Mouse (Mus musculus): Measurements from ENCODE around the gene Tomt. TPM values are rescaled to one million over a fixed set of nuclear protein-coding genes. Genes with fewer than 3 reads are reported as not detected.
A peak's percentile ranks its signal among the peaks of the same experiment; 100 is the strongest.
"Not testable (repeated sequence)": the region's sequence is repeated elsewhere in the genome, so short reads cannot be mapped to it uniquely, and the experiment has no call there.

Tomt gene
- total RNA-seq (2014; rRNA removed): 0.38 TPM in 1 of 2 replicates, not detected in the other
- 0.23 and 0.32 TPM in 2 replicates for polyA plus RNA-seq (2015; fragmentation: Nextera tagmentation; extraction: Ambion mirVana)

GRCm38 (mm10) chr7:101906287-101906681 is at the start of gene Tomt:
Gene Tomt, minus strand, starts transcription at chr7:101906359.
- Histone ChIP-seq H3K4me3 (ENCODE audit: low read depth, low read length) (peak within 1 kb of the TSS; percentile 77), H3K27ac (ENCODE audit: low read depth, low read length) (peak within 1 kb of the TSS; percentile 93), H3K27me3 (ENCODE audit: insufficient read depth, low read length) (no peaks in the 10 kb centered on the region), H3K9me3 (ENCODE audit: low read length) (no peaks in the 10 kb centered on the region), H3K36me3 (ENCODE audit: insufficient read depth, low read length) (peaks cover 18% of the 10 kb centered on the region; the same call in 1 of the 2 replicates), H3K4me1 (ENCODE audit: insufficient read depth, low read length) (0 out of 2 replicates have a peak, but pooled peaks cover 3% of the 10 kb centered on the region), H3K4me2 (ENCODE audit: low read depth, low read length, poor library complexity, severe bottlenecking) (peak within 1 kb of the TSS; percentile 77), H3K9ac (replicated peaks; ENCODE audit: low read length, poor library complexity, severe bottlenecking) (peak within 1 kb of the TSS; percentile 89)
- no peak for TF ChIP-seq CTCF (IDR thresholded peaks at IDR 0.05)
- no peak for ATAC-seq (ENCODE audit: low FRiP score)
- 24% methylated on average over 11 of the region's 11 CpGs for WGBS
- DNase-seq (ENCODE audit: low spot score): no peak

- DNase-seq (ENCODE audit: low spot score): no peak
Observed at GRCm38 (mm10) chr7:101955862-101956261, 49.7 kb upstream of the Tomt start.

GRCm38 (mm10) chr7:101955276-101955675 is 49.1 kb upstream of the Tomt start:
- Histone ChIP-seq H3K4me1 (ENCODE audit: insufficient read depth, low read length) (no peaks in the 10 kb centered on the region), H3K27ac (ENCODE audit: low read depth, low read length) (no peak overlapping the region), H3K4me2 (ENCODE audit: low read depth, low read length, poor library complexity, severe bottlenecking) (no peak overlapping the region), H3K36me3 (ENCODE audit: insufficient read depth, low read length) (no peaks in the 10 kb centered on the region), H3K27me3 (ENCODE audit: insufficient read depth, low read length) (no peaks in the 10 kb centered on the region), H3K9ac (replicated peaks; ENCODE audit: low read length, poor library complexity, severe bottlenecking) (no peak overlapping the region), H3K9me3 (ENCODE audit: low read length) (no peaks in the 10 kb centered on the region), H3K4me3 (ENCODE audit: low read depth, low read length) (no peak overlapping the region)
- DNase-seq (ENCODE audit: low spot score) (no peak), ATAC-seq (ENCODE audit: low FRiP score) (no peak)
- WGBS: 90% methylated on average over 2 of the region's 2 CpGs
- no peak for TF ChIP-seq CTCF (IDR thresholded peaks at IDR 0.05)

More at GRCm38 (mm10) chr7:101955862-101956261, 49.7 kb upstream of the Tomt start:
- Histone ChIP-seq H3K4me1 (ENCODE audit: insufficient read depth, low read length) (no peaks in the 10 kb centered on the region), H3K36me3 (ENCODE audit: insufficient read depth, low read length) (no peaks in the 10 kb centered on the region), H3K27me3 (ENCODE audit: insufficient read depth, low read length) (no peaks in the 10 kb centered on the region), H3K4me2 (ENCODE audit: low read depth, low read length, poor library complexity, severe bottlenecking) (no peak overlapping the region), H3K9ac (replicated peaks; ENCODE audit: low read length, poor library complexity, severe bottlenecking) (no peak overlapping the region), H3K27ac (ENCODE audit: low read depth, low read length) (no peak overlapping the region), H3K9me3 (ENCODE audit: low read length) (no peaks in the 10 kb centered on the region), H3K4me3 (ENCODE audit: low read depth, low read length) (no peak overlapping the region)
- WGBS: 56% methylated on average over 4 of the region's 4 CpGs
- no peak for TF ChIP-seq CTCF (IDR thresholded peaks at IDR 0.05)
- ATAC-seq (ENCODE audit: low FRiP score): no peak

GRCm38 (mm10) chr7:101954163-101954562 is 48.0 kb upstream of the Tomt start:
- no peak overlapping the region for H3K9ac ChIP-seq (replicated peaks; ENCODE audit: low read length, poor library complexity, severe bottlenecking)
- no peaks in the 10 kb centered on the region for H3K27me3 ChIP-seq (ENCODE audit: insufficient read depth, low read length)
- H3K9me3 ChIP-seq (ENCODE audit: low read length): no peaks in the 10 kb centered on the region
- TF ChIP-seq CTCF (IDR thresholded peaks at IDR 0.05): no peak
- H3K4me1 ChIP-seq (ENCODE audit: insufficient read depth, low read length): no peaks in the 10 kb centered on the region
- ATAC-seq (ENCODE audit: low FRiP score) (no peak), DNase-seq (ENCODE audit: low spot score) (no peak)
- WGBS: 95% methylated on average over 2 of the region's 2 CpGs
- no peak overlapping the region for H3K27ac ChIP-seq (ENCODE audit: low read depth, low read length)
- no peak overlapping the region for H3K4me2 ChIP-seq (ENCODE audit: low read depth, low read length, poor library complexity, severe bottlenecking)
- H3K4me3 ChIP-seq (ENCODE audit: low read depth, low read length): no peak overlapping the region
- no peaks in the 10 kb centered on the region for H3K36me3 ChIP-seq (ENCODE audit: insufficient read depth, low read length)

GRCm38 (mm10) chr7:101952098-101952497 is 45.9 kb upstream of the Tomt start:
- DNase-seq (ENCODE audit: low spot score): no peak
- WGBS: 72% methylated on average over 2 of the region's 2 CpGs

GRCm38 (mm10) chr7:101951648-101952047 is 45.5 kb upstream of the Tomt start:
- Histone ChIP-seq H3K9me3 (ENCODE audit: low read length) (no peaks in the 10 kb centered on the region), H3K36me3 (ENCODE audit: insufficient read depth, low read length) (no peaks in the 10 kb centered on the region), H3K4me2 (ENCODE audit: low read depth, low read length, poor library complexity, severe bottlenecking) (no peak overlapping the region), H3K27me3 (ENCODE audit: insufficient read depth, low read length) (no peaks in the 10 kb centered on the region), H3K27ac (ENCODE audit: low read depth, low read length) (no peak overlapping the region), H3K4me3 (ENCODE audit: low read depth, low read length) (no peak overlapping the region), H3K4me1 (ENCODE audit: insufficient read depth, low read length) (no peaks in the 10 kb centered on the region), H3K9ac (replicated peaks; ENCODE audit: low read length, poor library complexity, severe bottlenecking) (no peak overlapping the region)
- TF ChIP-seq CTCF (IDR thresholded peaks at IDR 0.05): no peak
- no peak for DNase-seq (ENCODE audit: low spot score)
- 97% methylated on average over 1 of the region's 1 CpGs for WGBS
- no peak for ATAC-seq (ENCODE audit: low FRiP score)

More at GRCm38 (mm10) chr7:101952098-101952497, 45.9 kb upstream of the Tomt start:
- Histone ChIP-seq H3K4me3 (ENCODE audit: low read depth, low read length) (no peak overlapping the region), H3K27me3 (ENCODE audit: insufficient read depth, low read length) (no peaks in the 10 kb centered on the region), H3K27ac (ENCODE audit: low read depth, low read length) (no peak overlapping the region), H3K9ac (replicated peaks; ENCODE audit: low read length, poor library complexity, severe bottlenecking) (no peak overlapping the region), H3K4me2 (ENCODE audit: low read depth, low read length, poor library complexity, severe bottlenecking) (no peak overlapping the region), H3K36me3 (ENCODE audit: insufficient read depth, low read length) (no peaks in the 10 kb centered on the region), H3K9me3 (ENCODE audit: low read length) (no peaks in the 10 kb centered on the region), H3K4me1 (ENCODE audit: insufficient read depth, low read length) (no peaks in the 10 kb centered on the region)
- no peak for TF ChIP-seq CTCF (IDR thresholded peaks at IDR 0.05)
- no peak for ATAC-seq (ENCODE audit: low FRiP score)

- not testable (repeated sequence) for DNase-seq (ENCODE audit: low spot score); H3K27ac ChIP-seq (ENCODE audit: low read depth, low read length); H3K36me3 ChIP-seq (ENCODE audit: insufficient read depth, low read length); H3K9me3 ChIP-seq (ENCODE audit: low read length); H3K4me1 ChIP-seq (ENCODE audit: insufficient read depth, low read length); H3K4me2 ChIP-seq (ENCODE audit: low read depth, low read length, poor library complexity, severe bottlenecking); H3K9ac ChIP-seq (replicated peaks; ENCODE audit: low read length, poor library complexity, severe bottlenecking); ATAC-seq (ENCODE audit: low FRiP score); H3K27me3 ChIP-seq (ENCODE audit: insufficient read depth, low read length); H3K4me3 ChIP-seq (ENCODE audit: low read depth, low read length)
- WGBS: 91% methylated on average over 5 of the region's 5 CpGs
Observed at GRCm38 (mm10) chr7:101949008-101949407, 42.8 kb upstream of the Tomt start.
